Mouse (Mus musculus) B cell, adult 67 days (primary cell): ENCODE results near the gene Pde6b. TPM values are rescaled to one million over a fixed set of nuclear protein-coding genes. Genes with fewer than 3 reads are reported as not detected.

Experiments used
- total RNA-seq, 2 experiments: library from RNA; stranded (reverse); gene quantifications; 4 replicates each; pipeline ENCODE4 v1.2.4; 2023

Gene Pde6b
- total RNA-seq, result not detected

GRCm38 (mm10) chr5:108388201-108388600, at the start of gene Pde6b:
Gene Pde6b, plus strand, starts transcription at chr5:108388391.

GRCm38 (mm10) chr5:108367871-108368332, 20.3 kb upstream of the Pde6b start, which contains the start of gene Gm42517:
Gene Gm42517, minus strand, starts transcription at chr5:108367922.

GRCm38 (mm10) chr5:108433804-108434587, 45.8 kb downstream of the Pde6b start, which contains the start of gene Atp5k:
Gene Atp5k, minus strand, starts transcription at chr5:108434448.

GRCm38 (mm10) chr5:108448785-108449668, 60.8 kb downstream of the Pde6b start, which contains the start of gene Mfsd7a:
Gene Mfsd7a, minus strand, starts transcription at chr5:108448891.

GRCm38 (mm10) chr5:108461082-108462065, 73.2 kb downstream of the Pde6b start, which contains the start of gene Pcgf3:
Gene Pcgf3, plus strand, starts transcription at chr5:108461232.

Other genes with a start within 250 kb of the Pde6b start
- 10 to 100 TPM; 33.1 to 38.0 TPM for gene Dr1, start 119.5 kb upstream of the Pde6b start, total RNA-seq
- 1 to 10 TPM; 3.7 TPM for gene Pigg, start 75.8 kb upstream of the Pde6b start, total RNA-seq
- gene Gm42517, start 20.5 kb upstream of the Pde6b start, total RNA-seq, result not detected
- 10 to 100 TPM; 61.2 to 72.5 TPM for gene Atp5k, start 46.1 kb downstream of the Pde6b start, total RNA-seq
- gene Mfsd7a, start 60.5 kb downstream of the Pde6b start, total RNA-seq, result not detected
- gene Pcgf3, start 72.8 kb downstream of the Pde6b start, total RNA-seq, result 10 to 100 TPM; 21.0 to 43.3 TPM
- gene Cplx1, start 161.6 kb downstream of the Pde6b start, total RNA-seq, result not detected
- 100 to 1,000 TPM; 144 to 150 TPM for gene Gak, start 241.4 kb downstream of the Pde6b start, total RNA-seq
- gene Tmem175, start 241.4 kb downstream of the Pde6b start, total RNA-seq, result 10 to 100 TPM; 26.7 to 27.1 TPM